Mouse (Mus musculus): ENCODE data around the gene Agps. TPM values are rescaled to one million over a fixed set of nuclear protein-coding genes. Genes with fewer than 3 reads are reported as not detected.

Gene Agps
- total and polyA plus RNA-seq, 3 experiments: 10.4 to 80.7 (median 77.9) TPM

GRCm38 (mm10) chr2:75823736-75824135 is 8.2 kb upstream of the Agps start:
- Histone ChIP-seq H3K4me1 (ENCODE audit: insufficient read depth, low read depth, low read length) (peaks cover 21% of the 10 kb centered on the region), H3K4me3 (ENCODE audit: low read depth, low read length) (no peak overlapping the region), H3K27me3 (ENCODE audit: insufficient read depth, low read length) (peaks cover 24% of the 10 kb centered on the region), H3K36me3 (replicated peaks) (peaks cover 5% of the 10 kb centered on the region), H3K9me3 (replicated peaks) (no peaks in the 10 kb centered on the region)
- peak; percentile 43 for ATAC-seq (ENCODE audit: extremely low read depth, insufficient number of reproducible peaks, low FRiP score, poor library complexity, severe bottlenecking)
- no peak for DNase-seq (ENCODE audit: low spot score)
- TF ChIP-seq TAL1 (conservative IDR thresholded peaks at IDR 0.05; ENCODE audit: low read depth, low read length) (no peak), GATA2 (IDR thresholded peaks at IDR 0.05; ENCODE audit: borderline replicate concordance, low read depth, low read length) (no peak), POLR2AphosphoS5 (IDR thresholded peaks at IDR 0.05; ENCODE audit: insufficient replicate concordance, low read depth, low read length) (no peak), GATA1 (IDR thresholded peaks at IDR 0.05; ENCODE audit: borderline replicate concordance, low read length) (no peak), CTCF (IDR thresholded peaks at IDR 0.05; ENCODE audit: low read depth, low read length) (no peak)

- Histone ChIP-seq H3K9me3 (replicated peaks) (no peaks in the 10 kb centered on the region), H3K4me3 (ENCODE audit: low read depth, low read length) (no peak overlapping the region), H3K27me3 (ENCODE audit: insufficient read depth, low read length) (peaks cover 22% of the 10 kb centered on the region), H3K36me3 (replicated peaks) (peaks cover 5% of the 10 kb centered on the region), H3K4me1 (ENCODE audit: insufficient read depth, low read depth, low read length) (peaks cover 21% of the 10 kb centered on the region)
- no peak for ATAC-seq (ENCODE audit: extremely low read depth, insufficient number of reproducible peaks, low FRiP score, poor library complexity, severe bottlenecking)
- DNase-seq (ENCODE audit: low spot score): no peak
- TF ChIP-seq GATA2 (IDR thresholded peaks at IDR 0.05; ENCODE audit: borderline replicate concordance, low read depth, low read length) (no peak), CTCF (IDR thresholded peaks at IDR 0.05; ENCODE audit: low read depth, low read length) (no peak), GATA1 (IDR thresholded peaks at IDR 0.05; ENCODE audit: borderline replicate concordance, low read length) (no peak), POLR2AphosphoS5 (IDR thresholded peaks at IDR 0.05; ENCODE audit: insufficient replicate concordance, low read depth, low read length) (no peak), TAL1 (conservative IDR thresholded peaks at IDR 0.05; ENCODE audit: low read depth, low read length) (no peak)
These were observed 7.8 kb upstream of the Agps start for GRCm38 (mm10) chr2:75824144-75824543.

GRCm38 (mm10) chr2:75824846-75825245 is 7.1 kb upstream of the Agps start:
- DNase-seq (ENCODE audit: low spot score): no peak
- Histone ChIP-seq H3K36me3 (replicated peaks) (peaks cover 5% of the 10 kb centered on the region), H3K9me3 (replicated peaks) (no peaks in the 10 kb centered on the region)

GRCm38 (mm10) chr2:75825603-75826002 is 6.4 kb upstream of the Agps start:
- Histone ChIP-seq H3K27me3 (ENCODE audit: insufficient read depth, low read length) (peaks cover 19% of the 10 kb centered on the region), H3K9me3 (replicated peaks) (no peaks in the 10 kb centered on the region), H3K4me3 (ENCODE audit: low read depth, low read length) (no peak overlapping the region), H3K36me3 (replicated peaks) (peaks cover 5% of the 10 kb centered on the region), H3K4me1 (ENCODE audit: insufficient read depth, low read depth, low read length) (peaks cover 23% of the 10 kb centered on the region)
- TF ChIP-seq CTCF (IDR thresholded peaks at IDR 0.05; ENCODE audit: low read depth, low read length): no peak
- TF ChIP-seq GATA2 (IDR thresholded peaks at IDR 0.05; ENCODE audit: borderline replicate concordance, low read depth, low read length): no peak
- TF ChIP-seq POLR2AphosphoS5 (IDR thresholded peaks at IDR 0.05; ENCODE audit: insufficient replicate concordance, low read depth, low read length): no peak
- no peak for TF ChIP-seq GATA1 (IDR thresholded peaks at IDR 0.05; ENCODE audit: borderline replicate concordance, low read length)
- TF ChIP-seq TAL1 (conservative IDR thresholded peaks at IDR 0.05; ENCODE audit: low read depth, low read length): no peak
- DNase-seq (ENCODE audit: low spot score) (peak; percentile 19), ATAC-seq (ENCODE audit: extremely low read depth, insufficient number of reproducible peaks, low FRiP score, poor library complexity, severe bottlenecking) (peak; percentile 96)

More at GRCm38 (mm10) chr2:75824846-75825245, 7.1 kb upstream of the Agps start:
- ATAC-seq (ENCODE audit: extremely low read depth, insufficient number of reproducible peaks, low FRiP score, poor library complexity, severe bottlenecking): no peak
- Histone ChIP-seq H3K4me1 (ENCODE audit: insufficient read depth, low read depth, low read length) (peaks cover 19% of the 10 kb centered on the region), H3K4me3 (ENCODE audit: low read depth, low read length) (no peak overlapping the region), H3K27me3 (ENCODE audit: insufficient read depth, low read length) (peaks cover 20% of the 10 kb centered on the region)
- TF ChIP-seq CTCF (IDR thresholded peaks at IDR 0.05; ENCODE audit: low read depth, low read length) (no peak), POLR2AphosphoS5 (IDR thresholded peaks at IDR 0.05; ENCODE audit: insufficient replicate concordance, low read depth, low read length) (no peak), TAL1 (conservative IDR thresholded peaks at IDR 0.05; ENCODE audit: low read depth, low read length) (no peak), GATA1 (IDR thresholded peaks at IDR 0.05; ENCODE audit: borderline replicate concordance, low read length) (no peak), GATA2 (IDR thresholded peaks at IDR 0.05; ENCODE audit: borderline replicate concordance, low read depth, low read length) (no peak)

- Histone ChIP-seq H3K9me3 (replicated peaks) (no peaks in the 10 kb centered on the region), H3K36me3 (replicated peaks) (peaks cover 11% of the 10 kb centered on the region), H3K27me3 (ENCODE audit: insufficient read depth, low read length) (0 out of 2 replicates have a peak, but pooled peaks cover 2% of the 10 kb centered on the region), H3K4me1 (ENCODE audit: insufficient read depth, low read depth, low read length) (peaks cover 40% of the 10 kb centered on the region), H3K4me3 (ENCODE audit: low read depth, low read length) (no peak overlapping the region)
- TF ChIP-seq TAL1 (conservative IDR thresholded peaks at IDR 0.05; ENCODE audit: low read depth, low read length) (no peak), POLR2AphosphoS5 (IDR thresholded peaks at IDR 0.05; ENCODE audit: insufficient replicate concordance, low read depth, low read length) (no peak), CTCF (IDR thresholded peaks at IDR 0.05; ENCODE audit: low read depth, low read length) (no peak), GATA1 (IDR thresholded peaks at IDR 0.05; ENCODE audit: borderline replicate concordance, low read length) (no peak), GATA2 (IDR thresholded peaks at IDR 0.05; ENCODE audit: borderline replicate concordance, low read depth, low read length) (no peak)
- DNase-seq (ENCODE audit: low spot score): no peak
- no peak for ATAC-seq (ENCODE audit: extremely low read depth, insufficient number of reproducible peaks, low FRiP score, poor library complexity, severe bottlenecking)
These were observed 2.9 kb upstream of the Agps start for GRCm38 (mm10) chr2:75828931-75829610.

GRCm38 (mm10) chr2:75830233-75830632 is 1.7 kb upstream of the Agps start:
- peaks cover 19% of the 10 kb centered on the region for H3K36me3 ChIP-seq (replicated peaks)
- H3K9me3 ChIP-seq (replicated peaks): no peaks in the 10 kb centered on the region
- ATAC-seq (ENCODE audit: extremely low read depth, insufficient number of reproducible peaks, low FRiP score, poor library complexity, severe bottlenecking) (no peak), DNase-seq (ENCODE audit: low spot score) (no peak)
- no peak for TF ChIP-seq POLR2AphosphoS5 (IDR thresholded peaks at IDR 0.05; ENCODE audit: insufficient replicate concordance, low read depth, low read length)
- TF ChIP-seq CTCF (IDR thresholded peaks at IDR 0.05; ENCODE audit: low read depth, low read length): no peak
- no peak for TF ChIP-seq GATA2 (IDR thresholded peaks at IDR 0.05; ENCODE audit: borderline replicate concordance, low read depth, low read length)
- TF ChIP-seq TAL1 (conservative IDR thresholded peaks at IDR 0.05; ENCODE audit: low read depth, low read length): no peak
- TF ChIP-seq GATA1 (IDR thresholded peaks at IDR 0.05; ENCODE audit: borderline replicate concordance, low read length): no peak
- H3K4me3 ChIP-seq (ENCODE audit: low read depth, low read length): no peak overlapping the region
- peaks cover 46% of the 10 kb centered on the region for H3K4me1 ChIP-seq (ENCODE audit: insufficient read depth, low read depth, low read length)
- no peaks in the 10 kb centered on the region for H3K27me3 ChIP-seq (ENCODE audit: insufficient read depth, low read length)
